In the genomic region with DNA sequence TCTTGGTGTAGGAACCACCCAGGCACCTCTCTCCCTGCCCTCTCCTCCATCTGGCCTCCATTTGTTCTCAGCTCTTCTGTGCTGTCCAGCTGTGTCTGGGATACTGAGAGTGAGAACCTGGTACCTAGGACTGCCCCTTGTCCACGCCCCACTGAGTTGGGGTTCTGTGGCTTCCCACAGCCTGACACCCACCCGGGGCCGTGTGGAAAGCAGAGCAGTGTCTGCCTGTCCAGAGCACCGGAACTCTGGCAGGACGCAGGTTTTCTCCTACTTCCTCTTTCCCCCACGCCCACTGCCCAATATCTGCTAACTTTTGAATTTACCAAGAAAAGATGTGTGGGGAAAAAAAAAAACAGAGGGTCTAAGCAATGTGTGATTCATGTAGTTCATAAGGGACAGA, we compare ENCODE assay signal across 23 mouse cellular contexts.
DNase-seq lines count a peak whose midpoint lies in the region; ATAC-seq and TF ChIP-seq lines count a peak whose summit lies in the region.
"Had no signal": no experiment of that assay in that cellular context is flagged by ENCODE, and none has a peak within 500 bp of the region (broad histone marks: within the 10 kb centered on the region; RNA-seq: fewer than 3 reads in every experiment).

No protein-coding gene starts in this region.

- no peak overlapping the region for H3K4me2 ChIP-seq in liver, postnatal 0 days (ENCODE audit: low read depth, low read length)
- no peak overlapping the region for H3K4me2 ChIP-seq in liver, embryonic 12.5 days
- H3K4me2 ChIP-seq in stomach, postnatal 0 days (replicated peaks; ENCODE audit: low read depth) = no peak overlapping the region
- H3K4me2 ChIP-seq: embryonic facial prominence, embryonic 12.5 days; forebrain, embryonic 13.5 days; heart, embryonic 13.5 days; hindbrain, embryonic 12.5 days had no signal

- no peaks in the 10 kb centered on the region for H3K27me3 ChIP-seq in liver, postnatal 0 days (ENCODE audit: insufficient read depth, low read length)
- H3K27me3 ChIP-seq in liver, embryonic 12.5 days (replicated peaks) = no peaks in the 10 kb centered on the region
- no peaks in the 10 kb centered on the region for H3K27me3 ChIP-seq in stomach, postnatal 0 days (ENCODE audit: control insufficient read depth, insufficient read depth, low read length)
- H3K27me3 ChIP-seq: embryonic facial prominence, embryonic 12.5 days; forebrain, embryonic 13.5 days; heart, embryonic 13.5 days; hindbrain, embryonic 12.5 days had no signal

- peak; percentile 12 for DNase-seq in liver, postnatal 0 days
- peak; percentile 0 for DNase-seq in MEL-GATA-1-ER (ENCODE audit: extremely low read depth, low read depth)
- DNase-seq in stomach, postnatal 0 days (ENCODE audit: low spot score) = peak; percentile 11
- no peak for DNase-seq in adrenal gland, adult 2 months
- no peak for DNase-seq in cerebellum, postnatal 4 days (ENCODE audit: low spot score in 2 of 2)
- DNase-seq in yolk sac, embryonic 10.5 days (ENCODE audit: low spot score) = no peak
- DNase-seq: adrenal gland, adult 8-10 months; adrenal gland, postnatal 36 days; cerebellum, adult 2 months; cerebellum, postnatal 10 days; gastrocnemius, adult 2 months; gastrocnemius, postnatal 25 days; heart, adult 11 months; heart, postnatal 36 days had no signal

- WGBS in liver, postnatal 0 days (ENCODE audit: insufficient replicate concordance) = 53% methylated on average over 6 of the region's 6 CpGs
- 34% methylated on average over 6 of the region's 6 CpGs for WGBS in liver, embryonic 12.5 days (ENCODE audit: insufficient replicate concordance)
- WGBS in stomach, postnatal 0 days = 85% methylated on average over 6 of the region's 6 CpGs

- ATAC-seq in liver, postnatal 0 days = no peak
- no peak for ATAC-seq in liver, embryonic 12.5 days
- peak; percentile 59 for ATAC-seq in megakaryocyte, adult 5-6 weeks (ENCODE audit: poor library complexity, severe bottlenecking)
- no peak for ATAC-seq in stomach, postnatal 0 days (ENCODE audit: low FRiP score, low TSS enrichment)
- ATAC-seq: CD4-positive, CD25-positive, alpha-beta regulatory T cell, adult 4 months; forebrain, embryonic 13.5 days; hindbrain, embryonic 16.5 days; inflammation-experienced regulatory T-cells, adult 6 months had no signal

- no peaks in the 10 kb centered on the region for H3K9me3 ChIP-seq in liver, postnatal 0 days (ENCODE audit: low read length)
- H3K9me3 ChIP-seq in liver, embryonic 12.5 days (replicated peaks) = no peaks in the 10 kb centered on the region
- H3K9me3 ChIP-seq in stomach, postnatal 0 days (ENCODE audit: control insufficient read depth, low read length) = no peaks in the 10 kb centered on the region
- H3K9me3 ChIP-seq: embryonic facial prominence, embryonic 12.5 days; forebrain, embryonic 13.5 days; heart, embryonic 13.5 days; hindbrain, embryonic 12.5 days had no signal

- no peak overlapping the region for H3K4me3 ChIP-seq in liver, postnatal 0 days (ENCODE audit: low read depth, low read length)
- H3K4me3 ChIP-seq in liver, embryonic 12.5 days = no peak overlapping the region
- H3K4me3 ChIP-seq in stomach, postnatal 0 days (ENCODE audit: low read depth, low read length) = no peak overlapping the region
- H3K4me3 ChIP-seq: embryonic facial prominence, embryonic 12.5 days; forebrain, embryonic 13.5 days; gastrocnemius, adult 2 months; heart, embryonic 13.5 days; hindbrain, embryonic 12.5 days had no signal

- TF ChIP-seq CTCF in liver, postnatal 0 days (IDR thresholded peaks at IDR 0.05; ENCODE audit: low read depth) = no peak
- no peak for TF ChIP-seq CTCF in stomach, postnatal 0 days (IDR thresholded peaks at IDR 0.05; ENCODE audit: low read depth)

- no peaks in the 10 kb centered on the region for H3K36me3 ChIP-seq in liver, postnatal 0 days (replicated peaks; ENCODE audit: insufficient read depth, low read length)
- no peaks in the 10 kb centered on the region for H3K36me3 ChIP-seq in liver, embryonic 12.5 days
- H3K36me3 ChIP-seq in stomach, postnatal 0 days (ENCODE audit: control insufficient read depth, insufficient read depth, low read length) = no peaks in the 10 kb centered on the region
- H3K36me3 ChIP-seq: embryonic facial prominence, embryonic 12.5 days; heart, embryonic 13.5 days; hindbrain, embryonic 12.5 days had no signal

- H3K4me1 ChIP-seq in liver, postnatal 0 days (ENCODE audit: insufficient read depth) = no peaks in the 10 kb centered on the region
- no peaks in the 10 kb centered on the region for H3K4me1 ChIP-seq in liver, embryonic 12.5 days
- no peaks in the 10 kb centered on the region for H3K4me1 ChIP-seq in stomach, postnatal 0 days (replicated peaks; ENCODE audit: control insufficient read depth, insufficient read depth)
- H3K4me1 ChIP-seq: embryonic facial prominence, embryonic 12.5 days; forebrain, embryonic 13.5 days; hindbrain, embryonic 12.5 days had no signal

- no peak overlapping the region for H3K27ac ChIP-seq in liver, postnatal 0 days (ENCODE audit: low read depth)
- H3K27ac ChIP-seq in liver, embryonic 12.5 days = no peak overlapping the region
- no peak overlapping the region for H3K27ac ChIP-seq in stomach, postnatal 0 days (replicated peaks)
- H3K27ac ChIP-seq: embryonic facial prominence, embryonic 12.5 days; forebrain, embryonic 13.5 days; gastrocnemius, adult 2 months; heart, embryonic 13.5 days; hindbrain, embryonic 12.5 days had no signal

- no peak for TF ChIP-seq EP300 in liver, postnatal 0 days (IDR thresholded peaks at IDR 0.05; ENCODE audit: low read depth)
- TF ChIP-seq EP300 in stomach, postnatal 0 days (optimal IDR thresholded peaks at IDR 0.05) = no peak

- H3K9ac ChIP-seq in liver, postnatal 0 days (replicated peaks) = no peak overlapping the region
- no peak overlapping the region for H3K9ac ChIP-seq in liver, embryonic 12.5 days
- no peak overlapping the region for H3K9ac ChIP-seq in stomach, postnatal 0 days (ENCODE audit: low read length)
- H3K9ac ChIP-seq: embryonic facial prominence, embryonic 12.5 days; forebrain, embryonic 13.5 days; heart, embryonic 13.5 days; hindbrain, embryonic 12.5 days had no signal

Comparison
In these comparisons a context has a peak if more than half of its experiments do, and no peak if none do; other contexts are left out.
1. DNase-seq: peak in liver, postnatal 0 days (single experiment), MEL-GATA-1-ER (single experiment) and stomach, postnatal 0 days (single experiment); none in adrenal gland, adult 2 months (single experiment), cerebellum, postnatal 4 days (0 of 2) and yolk sac, embryonic 10.5 days (single experiment).